Mouse (Mus musculus) midbrain, embryonic 15.5 days (tissue): ENCODE results near the gene Uap1. TPM values are rescaled to one million over a fixed set of nuclear protein-coding genes. Genes with fewer than 3 reads are reported as not detected.

Experiments used
- ATAC-seq: fragments of 200-750 bp; cut with Nextera tagmentation; replicated peaks from 2 replicates; pipeline ENCODE4 v1.8.0; 2017; ENCODE audit warnings: moderate TSS enrichment
- H3K27ac ChIP-seq: fragments of 300-500 bp; sonication (generic); 2 replicates; pipeline ENCODE4 v1.5.1; 2015; ENCODE audit warnings: mild to moderate bottlenecking, inconsistent platforms
- H3K27me3 ChIP-seq: fragments of 300-500 bp; sonication (generic); replicated peaks from 2 replicates; pipeline ENCODE4 v1.6.1; 2015; ENCODE audit warnings: inconsistent platforms
- H3K36me3 ChIP-seq: fragments of 300-500 bp; sonication (generic); replicated peaks from 2 replicates; pipeline ENCODE4 v1.6.1; 2015; ENCODE audit warnings: inconsistent platforms
- H3K4me1 ChIP-seq: fragments of 300-500 bp; sonication (generic); 2 replicates; pipeline ENCODE4 v1.6.1; 2015; ENCODE audit warnings: inconsistent platforms
- H3K4me2 ChIP-seq: fragments of 300-500 bp; sonication (generic); 2 replicates; pipeline ENCODE4 v1.6.1; 2015; ENCODE audit warnings: inconsistent platforms, mild to moderate bottlenecking, moderate library complexity
- H3K4me3 ChIP-seq: fragments of 300-500 bp; sonication (generic); 2 replicates; pipeline ENCODE4 v1.5.1; 2015; ENCODE audit warnings: mild to moderate bottlenecking, inconsistent platforms
- H3K9ac ChIP-seq: fragments of 300-500 bp; sonication (generic); 2 replicates; pipeline ENCODE4 v1.6.1; 2015; ENCODE audit warnings: mild to moderate bottlenecking, inconsistent platforms
- H3K9me3 ChIP-seq: fragments of 300-500 bp; sonication (generic); 2 replicates; pipeline ENCODE4 v1.6.1; 2016; ENCODE audit warnings: inconsistent platforms
- WGBS: fragments of 180-500 bp; shearing (Covaris S2); methylation state at CpG from one replicate; pipeline ENCODE4 v1.1.7; 2015; ENCODE audit warnings: mixed read lengths; 5-methylcytosine and 5-hydroxymethylcytosine counted together
- polyA plus RNA-seq: library from polyadenylated mRNA; unstranded; fragments of >200 nt; fragmentation: Nextera tagmentation; extraction: Ambion mirVana; gene quantifications from 2 replicates; pipeline ENCODE4 v1.2.1, GENCODE M21; 2015

The Uap1 gene
- polyA plus RNA-seq, result 58.2 and 63.2 TPM in 2 replicates

DNA sequence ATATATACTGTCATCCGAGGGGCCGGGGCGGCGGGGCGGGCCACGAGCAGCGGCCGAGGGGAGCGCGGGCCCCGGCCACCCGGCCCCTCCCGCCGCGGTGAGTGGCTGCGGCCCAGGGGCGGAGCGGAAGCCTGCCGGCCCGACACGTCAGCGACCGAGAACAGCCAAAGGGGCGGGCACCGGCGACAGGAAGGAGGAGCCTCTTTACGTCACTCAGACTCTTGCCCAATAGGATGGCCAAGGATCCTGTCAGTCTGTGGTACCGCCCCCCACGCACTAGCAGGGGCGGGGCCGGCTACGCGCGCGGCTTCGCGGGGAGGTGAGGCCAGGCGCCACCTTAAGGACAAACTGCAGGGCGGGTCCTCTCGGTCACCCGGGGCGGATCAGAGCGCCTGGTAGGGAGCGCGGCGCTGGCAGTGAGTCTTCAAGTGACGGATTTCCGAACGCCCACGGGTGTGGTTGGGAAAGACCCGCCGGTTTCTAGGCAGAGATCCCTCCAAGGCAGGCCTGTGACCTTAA, at the start of gene Uap1:
Uap1 (minus strand) TSS at position 144 of the 519 bp plus-strand sequence.
- H3K9ac ChIP-seq, result peak within 1 kb of the TSS; percentile 84
- peaks cover 19% of the 10 kb centered on the region for H3K4me1 ChIP-seq
- H3K4me2 ChIP-seq, result peak within 1 kb of the TSS; percentile 81
- under 1% methylated on average over 50 of the region's 52 CpGs for WGBS
- ATAC-seq, result peak; percentile 99
- no peaks in the 10 kb centered on the region for H3K27me3 ChIP-seq
- no peaks in the 10 kb centered on the region for H3K9me3 ChIP-seq
- no peaks in the 10 kb centered on the region for H3K36me3 ChIP-seq
- H3K27ac ChIP-seq, result peak within 1 kb of the TSS; percentile 94
- H3K4me3 ChIP-seq, result peak within 1 kb of the TSS; percentile 92

DNA sequence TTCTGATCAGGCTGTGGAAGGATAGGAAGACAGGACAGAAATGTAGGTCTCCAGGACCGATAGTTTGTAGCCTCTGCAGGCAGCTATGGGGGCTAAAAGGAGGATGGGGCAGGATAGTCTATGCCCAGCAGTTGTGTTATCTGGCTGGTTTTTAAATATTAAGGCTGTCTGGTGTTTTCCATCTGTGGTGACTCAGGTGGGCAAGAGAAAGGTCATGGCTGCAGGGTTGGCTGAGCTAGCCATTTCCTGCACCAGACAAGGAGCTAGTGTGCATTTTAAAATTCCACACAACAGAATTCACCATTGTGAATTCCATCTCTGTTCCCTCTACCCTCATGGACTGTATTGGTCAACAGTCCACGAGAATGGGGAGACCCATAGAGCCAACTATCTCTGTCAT, 48.5 kb upstream of the Uap1 start:
- ATAC-seq, result no peak
- no peak overlapping the region for H3K9ac ChIP-seq
- H3K4me1 ChIP-seq, result no peaks in the 10 kb centered on the region
- no peak overlapping the region for H3K4me3 ChIP-seq
- 75% methylated on average over 2 of the region's 2 CpGs for WGBS
- H3K36me3 ChIP-seq, result no peaks in the 10 kb centered on the region
- no peaks in the 10 kb centered on the region for H3K27me3 ChIP-seq
- no peak overlapping the region for H3K27ac ChIP-seq
- no peaks in the 10 kb centered on the region for H3K9me3 ChIP-seq
- H3K4me2 ChIP-seq, result no peak overlapping the region

DNA sequence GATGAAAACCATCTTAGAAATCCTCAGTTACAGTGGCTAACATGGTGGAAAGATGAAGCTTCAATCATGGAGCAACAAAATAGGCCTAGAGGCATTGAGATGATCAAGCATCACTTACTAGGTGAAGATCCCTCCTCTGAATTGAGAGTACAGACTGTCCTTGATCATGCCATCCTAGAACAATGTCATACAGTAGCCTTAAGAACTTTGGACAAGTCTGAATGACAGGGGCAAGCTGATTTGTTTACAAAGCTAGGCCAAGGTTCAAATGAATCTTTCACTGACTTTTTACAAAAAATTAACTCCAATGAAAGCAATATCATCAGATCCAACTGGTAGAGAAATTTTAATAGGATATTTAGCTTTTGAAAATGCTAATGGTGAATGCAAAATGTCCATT, 45.6 kb upstream of the Uap1 start:
- no peak for ATAC-seq
- H3K36me3 ChIP-seq, result no peaks in the 10 kb centered on the region

DNA sequence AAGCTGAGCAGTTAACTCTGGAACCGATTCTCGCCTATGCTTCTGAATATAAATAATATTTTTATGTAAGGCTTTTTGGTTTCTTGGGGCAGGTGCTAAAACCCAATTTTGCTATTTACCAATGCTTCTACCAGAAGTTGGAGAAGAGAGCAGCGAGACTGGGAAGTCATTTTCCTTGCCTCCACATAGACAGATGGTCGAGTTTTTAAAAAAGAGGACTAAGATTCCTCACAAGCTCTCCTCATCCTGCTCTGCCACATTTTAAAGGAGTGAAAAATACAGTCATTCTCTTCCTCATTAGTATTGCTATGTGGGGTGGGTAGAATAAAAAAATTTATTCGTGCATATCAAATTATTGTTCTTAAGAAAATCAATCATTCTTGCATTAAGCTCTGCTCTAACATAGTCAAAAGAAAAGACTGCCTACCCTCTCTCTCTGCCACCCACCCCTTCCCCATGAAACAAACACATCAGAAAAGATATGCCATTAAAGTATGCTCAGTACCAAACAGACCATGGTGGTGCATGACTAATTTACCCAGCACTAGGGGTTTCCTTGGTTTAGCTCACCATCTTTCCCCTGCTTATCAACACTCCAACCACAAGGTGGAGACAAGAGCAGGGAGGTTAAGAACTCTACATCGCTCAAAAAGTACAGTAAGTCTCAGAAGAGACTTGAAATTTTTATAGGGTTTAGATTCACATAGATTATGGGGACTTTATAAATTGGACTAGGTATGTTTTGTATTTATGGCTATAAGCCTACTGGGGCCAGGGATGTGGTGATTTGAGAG, 43.5 kb upstream of the Uap1 start:
- Histone ChIP-seq H3K4me2 (no peak overlapping the region), H3K9me3 (no peaks in the 10 kb centered on the region), H3K4me3 (no peak overlapping the region), H3K36me3 (no peaks in the 10 kb centered on the region), H3K27me3 (peaks cover 4% of the 10 kb centered on the region; the same call in 1 of the 2 replicates), H3K4me1 (peaks cover 7% of the 10 kb centered on the region), H3K27ac (no peak overlapping the region), H3K9ac (no peak overlapping the region)
- 81% methylated on average over 6 of the region's 6 CpGs for WGBS
- ATAC-seq, result no peak

More for the DNA sequence above, 45.6 kb upstream of the Uap1 start:
- Histone ChIP-seq H3K27me3 (peaks cover 4% of the 10 kb centered on the region; the same call in 1 of the 2 replicates), H3K4me2 (no peak overlapping the region), H3K4me3 (no peak overlapping the region), H3K9me3 (no peaks in the 10 kb centered on the region), H3K4me1 (no peaks in the 10 kb centered on the region), H3K9ac (no peak overlapping the region), H3K27ac (no peak overlapping the region)

DNA sequence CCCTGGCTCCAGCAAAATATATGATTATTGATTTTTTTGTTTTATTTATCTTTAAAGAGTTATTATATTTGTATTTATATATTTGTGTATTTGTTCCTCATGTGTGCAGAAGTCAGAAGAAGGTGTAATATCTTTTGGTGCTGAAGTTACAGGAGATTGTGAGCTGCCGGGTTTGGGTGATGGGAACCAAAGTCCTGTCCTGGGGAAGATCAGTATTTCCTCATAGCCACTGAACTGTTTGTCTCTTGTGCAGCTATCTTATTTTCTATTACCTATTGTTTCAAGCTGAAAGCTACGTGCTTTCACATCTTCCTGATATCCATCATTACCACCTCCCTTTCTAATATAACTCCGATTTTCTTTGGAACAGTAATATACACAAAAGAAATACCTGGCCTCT, 40.8 kb upstream of the Uap1 start:
- ATAC-seq, result peak; percentile 26; the same call in 1 of the 2 replicates
- Histone ChIP-seq H3K9me3 (no peaks in the 10 kb centered on the region), H3K4me3 (peak overlapping the region; percentile 71), H3K4me1 (peaks cover 9% of the 10 kb centered on the region), H3K27me3 (peaks cover 4% of the 10 kb centered on the region; the same call in 1 of the 2 replicates), H3K36me3 (peaks cover 5% of the 10 kb centered on the region; the same call in 1 of the 2 replicates), H3K4me2 (peak overlapping the region; percentile 61), H3K27ac (0 out of 2 replicates have a peak overlapping the region, but pooled peaks have one; percentile 64), H3K9ac (no peak overlapping the region)
- WGBS, result 77% methylated on average over 3 of the region's 3 CpGs

DNA sequence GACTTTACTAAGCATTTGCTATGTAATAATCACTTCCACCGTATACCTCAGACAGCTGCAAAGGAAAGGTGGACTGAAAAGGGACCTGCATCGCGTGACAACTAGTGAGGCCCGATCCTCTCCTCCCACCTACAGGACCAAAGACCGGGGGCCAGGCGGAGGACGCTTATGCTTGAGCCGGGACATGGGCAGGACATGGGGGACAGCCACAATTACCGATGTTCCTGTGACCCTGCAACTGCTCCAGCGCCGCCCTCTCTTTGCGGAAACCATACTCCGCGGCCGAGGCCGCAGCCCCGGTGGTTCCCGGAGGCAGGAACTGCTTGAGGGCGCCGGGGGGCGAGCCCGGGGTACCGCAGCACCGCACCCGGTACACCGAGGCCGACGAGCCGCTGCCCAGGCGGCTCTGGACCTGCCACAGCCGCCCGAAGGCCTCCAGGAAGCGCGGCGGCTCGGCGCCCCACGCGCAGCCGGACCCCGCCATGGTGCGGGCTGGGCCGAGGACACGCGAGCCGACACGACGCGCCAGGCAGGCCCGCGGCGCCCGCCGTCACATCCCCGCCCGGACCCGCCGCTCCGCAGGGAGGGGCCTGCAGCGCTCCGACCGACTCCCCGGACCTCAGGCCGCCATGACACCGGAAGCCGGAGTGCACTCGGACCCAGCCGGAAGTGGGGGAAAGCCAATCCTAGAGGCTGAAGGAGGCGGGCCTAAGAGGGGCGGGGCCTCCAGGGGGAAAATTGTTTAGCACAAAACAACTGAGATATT, 40.2 kb upstream of the Uap1 start, which contains the start of gene Uhmk1:
Uhmk1 (minus strand) TSS at position 641 of the 766 bp plus-strand sequence.
- H3K9me3 ChIP-seq, result no peaks in the 10 kb centered on the region
- peak within 1 kb of the TSS; percentile 61 for H3K4me2 ChIP-seq
- peak within 1 kb of the TSS; percentile 79 for H3K9ac ChIP-seq
- peaks cover 4% of the 10 kb centered on the region; the same call in 1 of the 2 replicates for H3K27me3 ChIP-seq
- peak within 1 kb of the TSS; percentile 64 for H3K27ac ChIP-seq
- under 1% methylated on average over 70 of the region's 70 CpGs for WGBS
- peaks cover 6% of the 10 kb centered on the region; the same call in 1 of the 2 replicates for H3K36me3 ChIP-seq
- peak; percentile 100 for ATAC-seq
- peak within 1 kb of the TSS; percentile 71 for H3K4me3 ChIP-seq
- peaks cover 9% of the 10 kb centered on the region for H3K4me1 ChIP-seq

DNA sequence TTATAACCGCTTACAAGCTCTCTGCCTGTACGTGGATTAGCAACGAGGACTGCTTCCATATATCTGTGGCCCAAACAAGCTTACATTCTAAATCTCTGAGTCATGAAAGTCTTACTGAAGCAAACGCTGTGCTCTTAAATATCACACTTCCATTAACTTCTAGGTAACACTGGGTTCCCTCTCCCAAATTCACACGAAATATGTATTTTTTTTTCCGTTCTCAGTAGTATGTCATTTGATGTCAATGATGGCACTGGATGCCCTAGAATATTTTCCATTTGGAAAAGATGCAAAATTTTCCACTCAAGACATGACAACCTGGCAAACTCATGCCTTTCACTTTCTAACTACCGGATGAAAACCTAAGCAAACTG, 39.6 kb upstream of the Uap1 start:
- peaks cover 4% of the 10 kb centered on the region; the same call in 1 of the 2 replicates for H3K27me3 ChIP-seq
- peaks cover 6% of the 10 kb centered on the region; the same call in 1 of the 2 replicates for H3K36me3 ChIP-seq
- peak overlapping the region; percentile 64; the same call in 1 of the 2 replicates for H3K27ac ChIP-seq
- no peaks in the 10 kb centered on the region for H3K9me3 ChIP-seq
- ATAC-seq, result no peak
- H3K4me3 ChIP-seq, result peak overlapping the region; percentile 71
- peaks cover 9% of the 10 kb centered on the region for H3K4me1 ChIP-seq
- peak overlapping the region; percentile 79 for H3K9ac ChIP-seq
- H3K4me2 ChIP-seq, result peak overlapping the region; percentile 61
- WGBS, result 41% methylated on average over 7 of the region's 7 CpGs

DNA sequence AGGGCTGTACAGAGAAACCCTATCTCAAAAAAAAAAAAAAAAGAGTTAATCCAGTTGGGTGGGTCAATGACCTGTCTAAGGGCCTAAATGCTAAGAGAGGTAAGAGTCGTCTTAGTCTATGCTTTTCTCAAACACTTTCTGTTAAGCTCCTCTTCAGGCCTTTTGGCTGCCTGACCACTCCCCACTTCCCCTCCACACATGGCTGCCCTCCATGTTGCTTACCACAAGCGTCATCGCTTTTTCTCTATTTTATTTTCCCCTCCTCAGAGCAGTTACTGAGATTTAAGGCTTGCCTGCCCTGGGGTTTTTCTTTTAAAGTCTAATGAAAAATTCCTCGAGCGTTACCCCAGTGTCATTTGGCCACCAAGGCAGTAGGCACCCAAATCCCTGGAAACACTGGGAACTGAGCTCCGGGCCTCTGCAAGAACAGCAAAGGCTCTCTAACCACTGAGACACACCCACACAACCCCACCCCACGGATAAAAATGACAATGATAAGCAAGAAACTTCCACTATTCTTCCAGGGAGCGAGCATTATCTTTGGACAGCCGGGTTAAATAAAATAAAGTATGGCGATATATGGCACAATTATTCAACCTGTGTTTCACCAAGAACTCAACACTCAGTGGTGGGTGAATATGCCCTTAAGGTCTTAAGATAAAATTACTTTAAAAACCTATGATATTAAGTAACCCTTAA, 38.6 kb upstream of the Uap1 start:
- Histone ChIP-seq H3K4me2 (no peak overlapping the region), H3K36me3 (peaks cover 6% of the 10 kb centered on the region; the same call in 1 of the 2 replicates), H3K4me3 (no peak overlapping the region), H3K27ac (no peak overlapping the region), H3K4me1 (peaks cover 9% of the 10 kb centered on the region), H3K9ac (no peak overlapping the region), H3K27me3 (peaks cover 4% of the 10 kb centered on the region; the same call in 1 of the 2 replicates), H3K9me3 (no peaks in the 10 kb centered on the region)
- WGBS, result 88% methylated on average over 10 of the region's 10 CpGs
- no peak for ATAC-seq

DNA sequence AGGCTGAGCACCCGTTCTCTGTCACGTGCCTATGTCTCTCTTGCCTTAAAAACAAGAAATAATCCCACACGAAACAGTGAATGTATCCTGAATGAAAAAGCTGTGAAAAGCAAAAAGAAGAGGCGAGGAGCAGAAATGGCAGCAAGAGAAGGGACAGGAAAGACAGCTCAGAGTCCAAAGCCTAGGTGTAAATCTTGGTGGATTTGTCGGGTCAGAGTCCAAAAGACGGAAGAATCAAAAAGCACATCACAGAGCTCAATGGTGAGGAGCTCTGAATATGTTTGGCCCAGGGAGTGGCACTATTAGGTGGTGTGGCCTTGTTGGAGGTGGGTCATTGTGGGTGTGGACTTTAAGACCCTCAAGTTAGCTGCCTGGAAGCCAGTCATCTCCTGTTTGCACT, 31.6 kb upstream of the Uap1 start:
- Histone ChIP-seq H3K27ac (no peak overlapping the region), H3K4me1 (no peaks in the 10 kb centered on the region), H3K4me3 (no peak overlapping the region), H3K9me3 (no peaks in the 10 kb centered on the region), H3K4me2 (no peak overlapping the region), H3K36me3 (peaks cover 42% of the 10 kb centered on the region), H3K27me3 (no peaks in the 10 kb centered on the region), H3K9ac (no peak overlapping the region)
- WGBS, result 94% methylated on average over 6 of the region's 6 CpGs
- ATAC-seq, result no peak

DNA sequence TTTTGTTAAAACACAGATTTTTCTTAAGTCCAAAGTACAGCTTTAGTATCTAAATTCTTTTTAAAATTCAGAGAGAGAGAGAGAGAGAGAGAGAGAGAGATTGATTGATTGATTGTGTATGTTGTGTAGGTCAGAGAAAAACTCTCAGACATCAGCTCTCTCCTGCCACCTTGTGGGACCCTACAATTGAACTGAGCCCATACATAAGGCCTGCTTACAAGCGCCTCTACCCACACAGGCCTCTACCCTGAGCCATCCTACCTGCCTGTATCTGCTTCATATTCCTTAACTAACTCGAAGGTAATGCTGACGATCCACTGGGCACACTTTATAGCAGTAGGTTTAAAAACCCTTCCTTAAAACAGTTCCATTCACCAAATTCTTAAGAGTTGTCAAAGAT, 25.6 kb upstream of the Uap1 start:
- Histone ChIP-seq H3K4me3 (no peak overlapping the region), H3K4me2 (no peak overlapping the region), H3K9me3 (no peaks in the 10 kb centered on the region), H3K9ac (no peak overlapping the region), H3K27me3 (no peaks in the 10 kb centered on the region), H3K4me1 (no peaks in the 10 kb centered on the region), H3K36me3 (peaks cover 36% of the 10 kb centered on the region), H3K27ac (no peak overlapping the region)
- ATAC-seq, result 0 out of 2 replicates have a peak, but pooled peaks have one; percentile 50
- 81% methylated on average over 3 of the region's 3 CpGs for WGBS

DNA sequence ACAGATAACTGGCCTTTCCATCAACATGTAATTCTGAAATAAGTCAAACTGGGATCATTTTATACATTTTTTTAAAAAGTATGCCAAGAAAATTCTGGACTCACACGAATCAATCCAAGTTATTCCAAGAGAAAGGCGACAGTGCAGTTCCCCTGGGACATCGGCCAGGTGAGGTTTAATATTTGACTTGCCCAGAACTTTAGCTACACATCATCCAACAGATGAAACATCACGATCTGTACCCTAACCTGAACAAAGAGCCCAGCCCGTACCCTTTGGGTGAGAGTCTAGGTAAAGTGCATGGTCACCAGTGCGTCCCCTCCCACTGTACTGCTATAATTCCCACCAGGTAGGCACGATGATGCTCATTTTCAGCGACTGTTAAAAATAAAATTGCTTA, 21.5 kb upstream of the Uap1 start:
- no peaks in the 10 kb centered on the region for H3K9me3 ChIP-seq
- no peak overlapping the region for H3K27ac ChIP-seq
- no peak overlapping the region for H3K4me3 ChIP-seq
- H3K4me1 ChIP-seq, result no peaks in the 10 kb centered on the region
- 96% methylated on average over 8 of the region's 8 CpGs for WGBS
- H3K27me3 ChIP-seq, result no peaks in the 10 kb centered on the region
- H3K36me3 ChIP-seq, result peaks cover 50% of the 10 kb centered on the region
- H3K9ac ChIP-seq, result no peak overlapping the region
- H3K4me2 ChIP-seq, result no peak overlapping the region
- no peak for ATAC-seq
